Mouse (Mus musculus): ENCODE measurements around the gene Carmil3. TPM values are rescaled to one million over a fixed set of nuclear protein-coding genes. Genes with fewer than 3 reads are reported as not detected.

The Carmil3 gene
- polyA plus RNA-seq, 1 experiment from 2014 or later, result 1.8 TPM

- Histone ChIP-seq H3K4me3 (replicated peaks; ENCODE audit: low read length) (no peak overlapping the region), H3K9ac (ENCODE audit: low read length) (no peak overlapping the region), H3K27ac (ENCODE audit: low read length) (no peak overlapping the region), H3K4me1 (ENCODE audit: control insufficient read depth, insufficient read depth, low read length) (no peaks in the 10 kb centered on the region), H3K27me3 (ENCODE audit: control insufficient read depth, insufficient read depth, low read length) (no peaks in the 10 kb centered on the region), H3K4me2 (ENCODE audit: low read depth, low read length) (no peak overlapping the region), H3K36me3 (ENCODE audit: control insufficient read depth, insufficient read depth, low read length) (peaks cover 5% of the 10 kb centered on the region; the same call in 1 of the 2 replicates), H3K9me3 (replicated peaks; ENCODE audit: control insufficient read depth, low read length) (no peaks in the 10 kb centered on the region)
- ATAC-seq (ENCODE audit: insufficient read depth, low FRiP score), result no peak
- 77% methylated on average over 6 of the region's 6 CpGs for WGBS
These were observed 59.7 kb downstream of the Carmil3 start for GRCm38 (mm10) chr14:55550191-55550590.

GRCm38 (mm10) chr14:55551347-55551746, 60.9 kb downstream of the Carmil3 start:
- WGBS, result 73% methylated on average over 5 of the region's 5 CpGs
- Histone ChIP-seq H3K4me3 (replicated peaks; ENCODE audit: low read length) (no peak overlapping the region), H3K27me3 (ENCODE audit: control insufficient read depth, insufficient read depth, low read length) (no peaks in the 10 kb centered on the region), H3K4me1 (ENCODE audit: control insufficient read depth, insufficient read depth, low read length) (no peaks in the 10 kb centered on the region), H3K9ac (ENCODE audit: low read length) (no peak overlapping the region), H3K4me2 (ENCODE audit: low read depth, low read length) (no peak overlapping the region), H3K36me3 (ENCODE audit: control insufficient read depth, insufficient read depth, low read length) (peaks cover 5% of the 10 kb centered on the region; the same call in 1 of the 2 replicates), H3K27ac (ENCODE audit: low read length) (no peak overlapping the region), H3K9me3 (replicated peaks; ENCODE audit: control insufficient read depth, low read length) (no peaks in the 10 kb centered on the region)
- no peak for ATAC-seq (ENCODE audit: insufficient read depth, low FRiP score)

GRCm38 (mm10) chr14:55551794-55552193, 61.3 kb downstream of the Carmil3 start:
- H3K9me3 ChIP-seq (replicated peaks; ENCODE audit: control insufficient read depth, low read length), result no peaks in the 10 kb centered on the region
- ATAC-seq (ENCODE audit: insufficient read depth, low FRiP score), result no peak
- no peak overlapping the region for H3K4me2 ChIP-seq (ENCODE audit: low read depth, low read length)
- no peaks in the 10 kb centered on the region for H3K27me3 ChIP-seq (ENCODE audit: control insufficient read depth, insufficient read depth, low read length)
- peaks cover 3% of the 10 kb centered on the region; the same call in 1 of the 2 replicates for H3K4me1 ChIP-seq (ENCODE audit: control insufficient read depth, insufficient read depth, low read length)
- H3K9ac ChIP-seq (ENCODE audit: low read length), result no peak overlapping the region
- H3K27ac ChIP-seq (ENCODE audit: low read length), result no peak overlapping the region
- no peak overlapping the region for H3K4me3 ChIP-seq (replicated peaks; ENCODE audit: low read length)
- WGBS, result 88% methylated on average over 8 of the region's 8 CpGs
- H3K36me3 ChIP-seq (ENCODE audit: control insufficient read depth, insufficient read depth, low read length), result peaks cover 5% of the 10 kb centered on the region; the same call in 1 of the 2 replicates

GRCm38 (mm10) chr14:55554635-55555034, 64.2 kb downstream of the Carmil3 start:
- Histone ChIP-seq H3K4me2 (ENCODE audit: low read depth, low read length) (no peak overlapping the region), H3K27me3 (ENCODE audit: control insufficient read depth, insufficient read depth, low read length) (no peaks in the 10 kb centered on the region), H3K4me1 (ENCODE audit: control insufficient read depth, insufficient read depth, low read length) (peaks cover 6% of the 10 kb centered on the region; the same call in 1 of the 2 replicates), H3K9ac (ENCODE audit: low read length) (no peak overlapping the region), H3K9me3 (replicated peaks; ENCODE audit: control insufficient read depth, low read length) (no peaks in the 10 kb centered on the region), H3K27ac (ENCODE audit: low read length) (no peak overlapping the region), H3K36me3 (ENCODE audit: control insufficient read depth, insufficient read depth, low read length) (no peaks in the 10 kb centered on the region), H3K4me3 (replicated peaks; ENCODE audit: low read length) (no peak overlapping the region)
- no peak for ATAC-seq (ENCODE audit: insufficient read depth, low FRiP score)

- Histone ChIP-seq H3K4me2 (ENCODE audit: low read depth, low read length) (no peak overlapping the region), H3K36me3 (ENCODE audit: control insufficient read depth, insufficient read depth, low read length) (no peaks in the 10 kb centered on the region), H3K9ac (ENCODE audit: low read length) (no peak overlapping the region), H3K9me3 (replicated peaks; ENCODE audit: control insufficient read depth, low read length) (no peaks in the 10 kb centered on the region), H3K27ac (ENCODE audit: low read length) (no peak overlapping the region), H3K4me1 (ENCODE audit: control insufficient read depth, insufficient read depth, low read length) (peaks cover 6% of the 10 kb centered on the region; the same call in 1 of the 2 replicates), H3K27me3 (ENCODE audit: control insufficient read depth, insufficient read depth, low read length) (no peaks in the 10 kb centered on the region), H3K4me3 (replicated peaks; ENCODE audit: low read length) (no peak overlapping the region)
- WGBS, result 79% methylated on average over 3 of the region's 3 CpGs
- no peak for ATAC-seq (ENCODE audit: insufficient read depth, low FRiP score)
These were observed 65.3 kb downstream of the Carmil3 start for GRCm38 (mm10) chr14:55555788-55556187.

GRCm38 (mm10) chr14:55557003-55557402, 66.6 kb downstream of the Carmil3 start:
- H3K27me3 ChIP-seq (ENCODE audit: control insufficient read depth, insufficient read depth, low read length), result no peaks in the 10 kb centered on the region
- no peaks in the 10 kb centered on the region for H3K36me3 ChIP-seq (ENCODE audit: control insufficient read depth, insufficient read depth, low read length)
- no peaks in the 10 kb centered on the region for H3K9me3 ChIP-seq (replicated peaks; ENCODE audit: control insufficient read depth, low read length)
- H3K9ac ChIP-seq (ENCODE audit: low read length), result no peak overlapping the region
- no peak for ATAC-seq (ENCODE audit: insufficient read depth, low FRiP score)
- no peak overlapping the region for H3K4me2 ChIP-seq (ENCODE audit: low read depth, low read length)
- H3K4me1 ChIP-seq (ENCODE audit: control insufficient read depth, insufficient read depth, low read length), result peaks cover 16% of the 10 kb centered on the region
- H3K4me3 ChIP-seq (replicated peaks; ENCODE audit: low read length), result no peak overlapping the region
- WGBS, result 16% methylated on average over 5 of the region's 5 CpGs
- H3K27ac ChIP-seq (ENCODE audit: low read length), result peak overlapping the region; percentile 85

- 76% methylated on average over 3 of the region's 3 CpGs for WGBS
- H3K4me2 ChIP-seq (ENCODE audit: low read depth, low read length), result no peak overlapping the region
- no peak overlapping the region for H3K9ac ChIP-seq (ENCODE audit: low read length)
- no peaks in the 10 kb centered on the region for H3K36me3 ChIP-seq (ENCODE audit: control insufficient read depth, insufficient read depth, low read length)
- peaks cover 19% of the 10 kb centered on the region for H3K4me1 ChIP-seq (ENCODE audit: control insufficient read depth, insufficient read depth, low read length)
- no peak for ATAC-seq (ENCODE audit: insufficient read depth, low FRiP score)
- no peak overlapping the region for H3K4me3 ChIP-seq (replicated peaks; ENCODE audit: low read length)
- no peaks in the 10 kb centered on the region for H3K9me3 ChIP-seq (replicated peaks; ENCODE audit: control insufficient read depth, low read length)
- no peaks in the 10 kb centered on the region for H3K27me3 ChIP-seq (ENCODE audit: control insufficient read depth, insufficient read depth, low read length)
- peak overlapping the region; percentile 85 for H3K27ac ChIP-seq (ENCODE audit: low read length)
These were observed 67.1 kb downstream of the Carmil3 start for GRCm38 (mm10) chr14:55557587-55557986.

Other genes with a start within 250 kb of the Carmil3 start
- 108 and 109 TPM in 2 replicates for gene Dhrs4, start 11.9 kb upstream of the Carmil3 start, polyA plus RNA-seq (2015; fragmentation: Nextera tagmentation; extraction: Ambion mirVana)
- gene Cpne6, start 19.8 kb downstream of the Carmil3 start, polyA plus RNA-seq (2015; fragmentation: Nextera tagmentation; extraction: Ambion mirVana), result 0.25 and 0.31 TPM in 2 replicates
- not detected in 2 replicates for gene Nrl, start 34.3 kb downstream of the Carmil3 start, polyA plus RNA-seq (2015; fragmentation: Nextera tagmentation; extraction: Ambion mirVana)
- 50.1 and 54.5 TPM in 2 replicates for gene Pck2, start 49.6 kb downstream of the Carmil3 start, polyA plus RNA-seq (2015; fragmentation: Nextera tagmentation; extraction: Ambion mirVana)
- gene Dcaf11, start 69.4 kb downstream of the Carmil3 start, polyA plus RNA-seq (2015; fragmentation: Nextera tagmentation; extraction: Ambion mirVana), result 76.7 and 77.6 TPM in 2 replicates
- 0.89 and 1.2 TPM in 2 replicates for gene A730061H03Rik, start 69.8 kb downstream of the Carmil3 start, polyA plus RNA-seq (2015; fragmentation: Nextera tagmentation; extraction: Ambion mirVana)
- gene Fitm1, start 85.0 kb downstream of the Carmil3 start, polyA plus RNA-seq (2015; fragmentation: Nextera tagmentation; extraction: Ambion mirVana), result 0.64 and 8.1 TPM in 2 replicates
- gene Psme1, start 87.5 kb downstream of the Carmil3 start, polyA plus RNA-seq (2015; fragmentation: Nextera tagmentation; extraction: Ambion mirVana), result 149 and 162 TPM in 2 replicates
- 11.4 and 11.5 TPM in 2 replicates for gene Emc9, start 94.7 kb downstream of the Carmil3 start, polyA plus RNA-seq (2015; fragmentation: Nextera tagmentation; extraction: Ambion mirVana)
- 203 and 283 TPM in 2 replicates for gene Psme2, start 100.5 kb downstream of the Carmil3 start, polyA plus RNA-seq (2015; fragmentation: Nextera tagmentation; extraction: Ambion mirVana)
- 18.1 and 19.1 TPM in 2 replicates for gene Rnf31, start 101.1 kb downstream of the Carmil3 start, polyA plus RNA-seq (2015; fragmentation: Nextera tagmentation; extraction: Ambion mirVana)
- 10.7 and 12.4 TPM in 2 replicates for gene Irf9, start 112.9 kb downstream of the Carmil3 start, polyA plus RNA-seq (2015; fragmentation: Nextera tagmentation; extraction: Ambion mirVana)
- gene Rec8, start 127.4 kb downstream of the Carmil3 start, polyA plus RNA-seq (2015; fragmentation: Nextera tagmentation; extraction: Ambion mirVana), result 10.9 and 13.8 TPM in 2 replicates
- gene Ipo4, start 145.3 kb downstream of the Carmil3 start, polyA plus RNA-seq (2015; fragmentation: Nextera tagmentation; extraction: Ambion mirVana), result 86.3 and 114 TPM in 2 replicates
- gene Gm49378, start 147.2 kb downstream of the Carmil3 start, polyA plus RNA-seq (2015; fragmentation: Nextera tagmentation; extraction: Ambion mirVana), result 2.0 and 2.5 TPM in 2 replicates
- 116 and 123 TPM in 2 replicates for gene Tm9sf1, start 153.2 kb downstream of the Carmil3 start, polyA plus RNA-seq (2015; fragmentation: Nextera tagmentation; extraction: Ambion mirVana)
- 0.50 and 1.1 TPM in 2 replicates for gene Tssk4, start 159.5 kb downstream of the Carmil3 start, polyA plus RNA-seq (2015; fragmentation: Nextera tagmentation; extraction: Ambion mirVana)
- gene Mdp1, start 169.9 kb downstream of the Carmil3 start, polyA plus RNA-seq (2015; fragmentation: Nextera tagmentation; extraction: Ambion mirVana), result 54.4 and 55.8 TPM in 2 replicates
- gene Gmpr2, start 181.3 kb downstream of the Carmil3 start, polyA plus RNA-seq (2015; fragmentation: Nextera tagmentation; extraction: Ambion mirVana), result 58.0 and 63.4 TPM in 2 replicates
- 462 and 484 TPM in 2 replicates for gene Nedd8, start 181.5 kb downstream of the Carmil3 start, polyA plus RNA-seq (2015; fragmentation: Nextera tagmentation; extraction: Ambion mirVana)
- gene Tinf2, start 191.2 kb downstream of the Carmil3 start, polyA plus RNA-seq (2015; fragmentation: Nextera tagmentation; extraction: Ambion mirVana), result 34.4 and 36.3 TPM in 2 replicates
- gene Tgm1, start 223.3 kb downstream of the Carmil3 start, polyA plus RNA-seq (2015; fragmentation: Nextera tagmentation; extraction: Ambion mirVana), result 53.1 and 72.9 TPM in 2 replicates
- gene Rabggta, start 231.6 kb downstream of the Carmil3 start, polyA plus RNA-seq (2015; fragmentation: Nextera tagmentation; extraction: Ambion mirVana), result 36.3 and 37.1 TPM in 2 replicates